Mouse (Mus musculus) bone marrow macrophage, adult 2 months (primary cell): ENCODE measurements around the gene Gm11273. TPM values are rescaled to one million over a fixed set of nuclear protein-coding genes. Genes with fewer than 3 reads are reported as not detected.
"Not testable (repeated sequence)": the region's sequence is repeated elsewhere in the genome, so short reads cannot be mapped to it uniquely, and the experiment has no call there.

Source experiments
- H3K27ac ChIP-seq: 2 replicates; pipeline ENCODE4 v1.5.1; 2012; ENCODE audit warnings: low read depth, low read length; ENCODE audit not compliant: insufficient read depth
- H3K4me1 ChIP-seq: 2 replicates; pipeline ENCODE4 v1.6.1; 2012; ENCODE audit warnings: low read length; ENCODE audit not compliant: control insufficient read depth, insufficient read depth
- H3K4me3 ChIP-seq: 2 replicates; pipeline ENCODE4 v1.5.1; 2012; ENCODE audit warnings: mild to moderate bottlenecking, low read length, moderate library complexity; ENCODE audit not compliant: insufficient read depth
- CTCF ChIP-seq: IDR thresholded peaks from 2 replicates; pipeline ENCODE4 v1.5.1; 2012; ENCODE audit warnings: low read depth, mild to moderate bottlenecking, low read length, moderate library complexity
- POLR2A ChIP-seq: IDR thresholded peaks from 2 replicates; pipeline ENCODE4 v1.6.1; 2012; ENCODE audit warnings: mild to moderate bottlenecking, low read depth, low read length, borderline replicate concordance
- polyA plus RNA-seq: library from polyadenylated mRNA; stranded (reverse); fragments of >200 nt; gene quantifications from 2 replicates; pipeline ENCODE4 v1.2.4, GENCODE M21; 2012; ENCODE audit not compliant: missing spikeins, insufficient read depth, insufficient read length

The Gm11273 gene
- polyA plus RNA-seq, 1 experiment, result 5.1 TPM

DNA sequence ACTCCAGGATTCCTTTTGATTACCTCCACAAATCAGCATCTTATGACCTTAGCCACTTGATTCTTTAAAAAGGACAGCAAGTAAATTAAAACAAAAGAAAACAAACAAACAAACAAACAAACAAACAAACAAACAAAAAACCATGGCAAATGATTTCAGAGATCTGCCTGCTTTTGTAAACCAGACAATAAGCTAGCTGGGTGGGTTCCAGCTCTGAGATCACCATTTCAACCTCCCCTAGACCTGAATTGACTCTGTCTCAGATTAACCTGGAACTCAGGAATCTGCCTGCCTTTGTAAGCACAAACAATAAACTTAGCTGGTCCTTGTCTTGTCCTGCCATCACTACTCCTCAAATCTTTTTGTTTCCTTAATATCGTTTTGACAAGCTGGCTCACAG, 14.3 kb downstream of the Gm11273 start:
- H3K4me1 ChIP-seq, result no peaks in the 10 kb centered on the region
- TF ChIP-seq POLR2A (no peak), CTCF (no peak)
- no peak overlapping the region for H3K4me3 ChIP-seq
- no peak overlapping the region for H3K27ac ChIP-seq

DNA sequence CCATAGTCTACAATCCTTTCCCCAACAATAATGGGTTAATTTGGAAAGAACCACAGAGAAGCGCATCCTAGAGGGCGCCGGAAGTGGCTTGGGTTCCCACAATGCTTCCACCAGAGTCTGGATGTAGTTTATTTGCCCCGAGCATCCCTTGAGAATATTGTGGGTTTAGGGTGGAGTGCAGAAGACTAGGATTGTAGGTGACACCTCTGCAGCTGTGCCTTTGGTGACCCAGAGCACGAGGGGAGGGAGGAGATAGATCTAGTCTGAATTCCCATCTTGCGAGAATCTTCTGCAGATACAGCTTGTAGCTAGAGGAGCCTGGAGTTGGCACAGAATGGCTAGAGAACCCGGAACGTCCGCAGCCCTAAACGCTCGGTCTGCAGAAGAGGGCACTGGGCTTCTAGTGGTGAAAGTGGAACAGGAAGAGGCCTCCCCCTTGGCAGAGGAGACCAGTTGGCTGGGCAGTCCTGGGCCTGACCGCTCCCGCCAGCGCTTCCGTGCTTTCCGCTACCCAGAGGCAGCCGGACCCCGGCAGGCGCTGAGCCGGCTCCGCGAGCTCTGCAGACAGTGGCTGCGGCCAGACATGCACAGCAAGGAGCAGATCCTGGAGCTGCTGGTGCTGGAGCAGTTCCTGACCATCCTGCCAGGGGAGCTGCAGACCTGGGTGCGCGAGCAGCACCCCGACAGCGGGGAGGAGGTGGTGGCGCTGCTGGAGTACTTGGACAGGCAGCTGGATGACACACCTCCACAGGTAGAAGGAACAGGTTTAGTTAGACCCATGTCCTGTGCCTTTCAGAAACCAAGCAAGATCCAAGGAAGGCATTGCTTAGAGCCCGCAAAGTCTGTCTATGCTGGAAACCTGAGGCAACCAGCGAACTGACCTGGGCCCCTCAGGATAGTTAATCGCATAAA, 22.2 kb downstream of the Gm11273 start, which contains the start of the genes Zkscan4 and Gm10065:
Gene Zkscan4 (plus strand): TSS at position 149 of the 912 bp plus-strand sequence.
Gene Gm10065 (minus strand): TSS at position 683 of the 912 bp plus-strand sequence.
- TF ChIP-seq CTCF, result peak; percentile 17; the same call in 1 of the 2 replicates
- H3K27ac ChIP-seq, result peak within 1 kb of the TSS; percentile 57
- H3K4me3 ChIP-seq, result peak within 1 kb of the TSS; percentile 66
- H3K4me1 ChIP-seq, result not testable (repeated sequence)

DNA sequence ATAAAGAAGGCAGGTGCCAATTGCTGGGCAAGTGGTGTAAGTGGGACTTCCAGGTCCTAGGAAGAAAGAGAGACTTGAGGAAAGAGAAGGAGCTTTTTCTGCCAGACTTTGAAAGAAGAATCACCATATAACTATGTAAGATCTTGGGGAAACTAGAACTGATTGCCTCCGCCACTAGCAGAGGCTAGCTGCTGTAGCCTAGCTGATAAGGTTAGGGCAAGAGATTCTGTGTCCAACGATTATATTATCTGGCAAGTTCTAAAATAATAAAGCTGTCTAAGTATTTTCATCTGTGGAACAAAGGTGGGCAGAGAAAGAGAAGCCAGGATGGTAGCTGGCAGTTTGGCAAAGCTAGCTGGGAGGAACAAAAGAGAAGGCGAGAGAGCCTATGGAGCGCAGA, 28.8 kb downstream of the Gm11273 start:
- Histone ChIP-seq H3K27ac (no peak overlapping the region), H3K4me1 (peaks cover 2% of the 10 kb centered on the region)
- no peak for TF ChIP-seq CTCF
- no peak for TF ChIP-seq POLR2A

DNA sequence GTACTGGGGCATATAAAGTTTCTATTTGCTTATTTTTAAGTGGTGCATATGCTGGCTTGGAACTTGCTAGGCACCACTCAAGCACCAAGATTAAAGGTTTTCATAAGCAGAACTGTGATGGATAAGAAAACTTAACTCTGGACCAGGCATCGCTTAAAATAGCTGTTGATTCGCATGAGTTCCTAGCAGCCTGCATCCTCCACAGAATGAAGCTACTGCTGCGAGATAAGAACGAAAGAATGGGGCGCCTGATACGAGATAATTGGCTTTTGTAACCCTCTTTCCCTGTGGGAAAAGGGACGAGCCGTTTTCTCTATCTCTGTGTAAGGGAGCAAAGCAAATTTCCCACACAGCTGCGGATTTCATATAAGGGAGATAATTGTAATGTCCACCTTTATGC, 32.1 kb downstream of the Gm11273 start:
- Histone ChIP-seq H3K4me1 (peaks cover 2% of the 10 kb centered on the region), H3K4me3 (no peak overlapping the region), H3K27ac (no peak overlapping the region)
- no peak for TF ChIP-seq CTCF
- TF ChIP-seq POLR2A, result no peak

More for the DNA sequence above, 28.8 kb downstream of the Gm11273 start:
- H3K4me3 ChIP-seq, result no peak overlapping the region

DNA sequence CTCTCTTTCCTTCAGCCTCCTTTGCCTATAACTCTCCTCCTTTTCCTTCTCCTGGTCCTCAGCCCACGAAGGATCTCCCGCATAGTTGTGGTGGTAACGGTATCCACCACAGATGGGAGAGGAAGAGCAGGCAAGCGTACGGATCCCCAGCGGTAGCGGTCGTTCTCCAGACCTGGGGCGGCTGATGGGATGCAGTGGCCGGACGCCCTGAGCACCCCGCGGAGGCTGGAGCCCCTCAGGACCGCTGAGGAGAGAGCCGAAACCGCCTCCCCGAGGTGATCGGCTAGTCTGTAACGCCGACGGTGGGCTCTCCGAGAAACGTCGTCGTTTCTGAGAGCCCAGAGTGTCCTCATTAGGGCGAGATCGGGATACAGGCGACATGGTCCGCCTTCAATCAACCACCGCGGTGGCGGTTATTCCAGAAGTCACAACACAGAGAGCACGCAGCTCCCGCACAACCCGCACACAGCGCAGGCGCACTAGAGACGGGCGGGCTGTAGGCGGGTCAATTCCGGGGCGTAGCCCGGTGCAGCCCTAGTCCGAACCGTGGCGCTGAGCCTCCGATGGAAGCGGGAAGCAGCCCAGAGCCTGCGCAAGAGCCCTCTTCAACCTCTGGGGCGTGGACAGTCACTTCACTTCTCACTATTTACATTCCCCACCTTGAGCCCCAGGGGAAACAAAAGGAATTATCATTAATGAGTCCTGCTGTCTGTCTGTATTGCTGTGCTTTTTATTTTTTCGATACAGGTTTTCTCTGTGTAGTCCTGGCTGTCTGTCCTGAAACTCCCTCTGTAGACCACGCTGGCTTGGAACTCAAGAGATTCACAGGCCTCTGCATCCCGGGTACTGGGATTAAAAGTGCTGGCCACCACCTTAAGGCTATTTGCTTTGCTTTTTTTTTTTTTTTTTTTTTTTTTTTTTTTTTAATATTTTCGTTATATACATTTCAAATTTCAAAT, 32.9 kb downstream of the Gm11273 start, which contains the start of gene Nkapl:
Gene Nkapl (minus strand): TSS at position 449 of the 959 bp plus-strand sequence.
- no peak within 1 kb of the TSS for H3K27ac ChIP-seq
- H3K4me3 ChIP-seq, result peak within 1 kb of the TSS; percentile 83
- H3K4me1 ChIP-seq, result peaks cover 2% of the 10 kb centered on the region
- TF ChIP-seq POLR2A (peak; percentile 34; the same call in 1 of the 2 replicates), CTCF (no peak)

DNA sequence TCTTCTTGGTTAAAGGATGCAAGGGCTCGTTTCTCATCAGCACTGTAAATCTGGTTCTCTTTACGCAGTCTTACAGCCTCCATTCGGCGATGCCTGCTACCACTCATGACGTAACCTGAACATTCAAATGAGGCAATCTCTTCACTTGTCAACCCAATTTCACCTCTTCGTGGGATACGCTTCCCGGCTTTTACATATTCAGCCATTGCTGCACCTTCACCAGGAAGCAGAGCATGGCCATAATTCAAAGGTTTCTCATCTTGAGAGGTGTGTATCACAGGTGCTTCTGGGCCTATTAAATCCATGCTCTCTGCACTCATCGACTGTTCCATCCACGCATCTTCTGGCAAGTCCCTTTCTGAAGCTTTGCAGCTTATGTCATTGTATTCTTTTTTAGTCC, 33.9 kb downstream of the Gm11273 start:
- H3K27ac ChIP-seq, result no peak overlapping the region
- no peak for TF ChIP-seq POLR2A
- no peak overlapping the region for H3K4me3 ChIP-seq
- H3K4me1 ChIP-seq, result peaks cover 2% of the 10 kb centered on the region

DNA sequence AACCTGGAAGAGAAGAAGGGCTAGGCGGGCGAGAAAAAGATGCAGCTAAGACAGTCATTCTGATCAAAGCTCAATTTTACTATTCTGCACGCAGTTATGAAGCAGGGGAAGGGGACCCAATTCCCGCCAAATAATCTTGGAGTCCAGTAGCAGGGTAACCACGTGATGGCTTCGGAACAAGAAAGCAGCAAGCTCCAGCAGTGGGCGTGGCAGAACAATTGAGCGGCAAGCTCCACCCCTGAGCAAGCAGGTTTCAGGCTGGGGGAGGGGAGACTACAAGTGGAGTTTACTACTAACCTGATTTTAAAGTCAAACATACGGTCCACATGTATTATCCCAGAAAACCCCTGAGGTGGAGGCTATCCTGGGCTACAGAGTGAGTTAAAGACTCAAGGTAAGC, 38.7 kb downstream of the Gm11273 start:
- not testable (repeated sequence) for H3K27ac ChIP-seq, H3K4me3 ChIP-seq, H3K4me1 ChIP-seq

DNA sequence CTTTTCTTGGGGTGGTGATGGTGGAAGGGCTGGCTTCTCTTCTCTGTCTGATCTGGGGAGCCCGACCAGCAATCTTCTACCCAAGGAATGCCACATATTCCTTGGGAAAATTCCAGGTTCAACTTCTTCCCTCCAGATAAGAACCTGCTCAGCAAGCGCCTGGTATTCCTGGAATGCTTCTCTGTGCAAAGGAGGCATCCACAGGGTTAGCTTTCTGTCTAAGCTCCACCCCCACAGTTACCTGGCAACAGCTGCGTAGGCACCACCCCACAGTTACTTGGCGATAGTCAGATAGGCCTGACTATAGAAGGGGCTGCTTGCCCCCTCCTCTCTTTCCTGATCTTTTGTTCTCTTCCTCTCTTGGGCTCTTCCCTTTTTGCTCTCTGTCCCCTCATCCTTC, 44.9 kb downstream of the Gm11273 start:
- no peak overlapping the region for H3K4me3 ChIP-seq
- H3K27ac ChIP-seq, result no peak overlapping the region
- TF ChIP-seq POLR2A, result no peak
- TF ChIP-seq CTCF, result no peak
- peaks cover 7% of the 10 kb centered on the region; the same call in 1 of the 2 replicates for H3K4me1 ChIP-seq

DNA sequence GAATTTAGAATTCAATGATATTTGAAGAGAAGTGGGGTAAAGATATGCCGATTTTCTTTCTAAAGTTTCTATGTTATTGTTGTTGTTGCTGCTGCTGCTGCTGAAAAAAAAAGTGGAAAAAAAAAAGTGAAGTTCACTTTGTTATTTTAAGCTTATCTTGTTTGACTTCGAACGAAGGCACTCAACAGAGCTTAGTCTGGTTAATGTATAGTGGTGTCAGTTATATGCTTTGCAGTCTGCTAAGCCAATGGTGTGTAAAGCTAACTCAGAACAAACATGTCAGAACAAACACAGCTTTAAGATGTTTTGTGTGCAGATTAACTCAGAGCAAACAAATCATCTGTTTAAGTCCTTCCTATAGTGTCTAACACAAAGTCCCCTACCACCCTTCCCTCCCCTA, 47.1 kb downstream of the Gm11273 start:
- TF ChIP-seq CTCF (no peak), POLR2A (no peak)
- Histone ChIP-seq H3K4me3 (no peak overlapping the region), H3K4me1 (peaks cover 7% of the 10 kb centered on the region; the same call in 1 of the 2 replicates), H3K27ac (no peak overlapping the region)

DNA sequence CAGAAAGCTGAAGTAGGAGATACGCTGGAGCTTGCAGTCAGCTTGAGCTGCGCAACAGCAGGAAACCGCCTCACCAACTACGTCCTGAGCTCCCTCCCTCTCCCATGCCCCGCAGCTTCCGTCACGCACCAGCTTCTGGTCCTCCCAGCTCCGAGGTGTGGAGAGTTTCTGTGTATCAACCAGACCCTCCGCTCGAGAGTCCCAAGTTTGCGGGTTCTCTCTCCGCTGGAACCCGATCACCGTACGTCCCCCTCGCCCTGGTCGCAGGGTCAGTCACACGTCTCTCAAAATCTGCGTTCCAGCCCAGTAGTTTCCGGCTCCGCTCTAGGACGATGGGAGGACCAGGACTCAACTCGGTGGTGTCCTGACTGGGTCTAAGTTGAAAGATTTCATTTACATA, 47.8 kb downstream of the Gm11273 start, which contains the start of gene Zscan26:
Gene Zscan26 (minus strand): TSS at position 282 of the 400 bp plus-strand sequence.
- peak within 1 kb of the TSS; percentile 55 for H3K27ac ChIP-seq
- H3K4me1 ChIP-seq, result peaks cover 7% of the 10 kb centered on the region; the same call in 1 of the 2 replicates
- H3K4me3 ChIP-seq, result peak within 1 kb of the TSS; percentile 67
- TF ChIP-seq CTCF, result no peak
